Mouse (Mus musculus): Measurements from ENCODE around the gene Mrps34. TPM values are rescaled to one million over a fixed set of nuclear protein-coding genes. Genes with fewer than 3 reads are reported as not detected.

The Mrps34 gene
- total RNA-seq (2021) = 10 to 100 TPM; 74.3 to 78.9 TPM

GRCm38 (mm10) chr17:24894995-24895547 lies at the start of gene Mrps34, which contains the start of gene Eme2:
TSS of gene Mrps34 (plus strand) at chr17:24895116.
TSS of gene Eme2 (minus strand) at chr17:24895087.
- peak; percentile 72 to 84 for DNase-seq (ENCODE audit: extremely low spot score in 1 of 2, low spot score in 1 of 2)

DNA sequence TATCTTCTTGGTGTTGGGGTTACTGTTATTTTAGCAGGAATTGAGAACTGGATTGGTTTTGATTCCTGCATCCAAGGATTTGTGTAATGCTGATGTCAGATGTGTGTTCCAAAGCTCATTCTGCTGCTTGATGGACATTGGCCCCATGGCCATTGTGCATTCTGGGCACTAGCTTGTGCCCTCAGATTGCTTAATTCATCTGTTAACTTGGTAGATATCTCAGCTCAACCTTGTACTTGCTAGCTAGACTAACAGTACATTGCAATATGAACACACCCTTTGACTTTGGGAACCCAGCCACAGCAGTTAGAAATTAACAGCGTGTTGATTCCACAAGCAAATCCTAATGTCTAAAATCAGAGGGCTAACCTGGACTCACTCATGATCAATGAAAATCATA lies 47.5 kb upstream of the Mrps34 start:
- no peak for DNase-seq (ENCODE audit: extremely low spot score in 1 of 2, low spot score in 1 of 2)

DNA sequence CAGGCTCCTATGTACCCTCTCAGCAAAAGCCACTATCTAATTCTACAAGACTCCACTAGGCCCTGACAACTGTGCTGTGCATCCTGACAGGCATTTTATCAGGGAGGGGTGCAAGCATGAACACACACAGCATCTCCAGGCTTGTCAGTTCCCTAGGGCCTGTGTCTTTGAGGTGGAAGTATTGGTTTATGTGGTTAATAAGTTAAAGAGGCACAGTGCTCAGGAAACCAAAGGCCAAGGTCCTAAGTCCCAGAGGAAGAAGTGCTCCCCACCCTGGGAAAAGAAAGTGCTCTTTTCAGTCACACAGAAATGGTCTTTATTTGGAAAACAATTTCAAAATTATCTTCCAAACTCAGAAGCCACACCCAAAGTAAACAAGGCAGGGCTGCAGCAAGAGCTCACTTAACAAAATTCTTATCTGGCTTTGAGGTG lies 46.3 kb upstream of the Mrps34 start:
- no peak for DNase-seq (ENCODE audit: extremely low spot score in 1 of 2, low spot score in 1 of 2)

- DNase-seq (ENCODE audit: extremely low spot score in 1 of 2, low spot score in 1 of 2) = no peak
These were observed 45.2 kb upstream of the Mrps34 start for GRCm38 (mm10) chr17:24849733-24850064.

- peak; percentile 75 to 96 for DNase-seq (ENCODE audit: extremely low spot score in 1 of 2, low spot score in 1 of 2)
These were observed 44.7 kb upstream of the Mrps34 start, which contains the start of gene Fahd1 for GRCm38 (mm10) chr17:24850065-24850772. TSS of gene Fahd1 (minus strand) at chr17:24850364.

DNA sequence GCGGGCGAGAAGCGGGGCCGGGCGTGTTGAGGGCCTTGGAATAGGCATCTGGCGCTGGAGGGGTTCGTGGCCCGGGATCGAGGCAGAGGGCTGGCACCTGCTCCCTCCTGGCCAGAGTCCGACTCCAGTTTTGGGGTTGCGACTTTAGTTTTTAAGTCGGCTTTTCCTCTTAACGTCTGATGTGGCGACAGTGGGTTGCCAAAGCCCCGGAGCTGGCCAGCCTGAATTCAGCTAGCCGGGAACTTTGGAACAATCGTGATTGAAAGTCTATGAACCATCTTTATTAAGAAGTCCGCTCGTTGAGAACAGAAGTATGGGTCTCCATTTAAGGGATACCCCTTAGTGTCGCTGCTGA lies 44.2 kb upstream of the Mrps34 start:
- DNase-seq (ENCODE audit: extremely low spot score in 1 of 2, low spot score in 1 of 2) = no peak

- no peak for DNase-seq (ENCODE audit: extremely low spot score in 1 of 2, low spot score in 1 of 2)
These were observed 43.4 kb upstream of the Mrps34 start for GRCm38 (mm10) chr17:24851381-24852125.

GRCm38 (mm10) chr17:24855838-24856464 lies 39.0 kb upstream of the Mrps34 start:
- no peak for DNase-seq (ENCODE audit: extremely low spot score in 1 of 2, low spot score in 1 of 2)

DNA sequence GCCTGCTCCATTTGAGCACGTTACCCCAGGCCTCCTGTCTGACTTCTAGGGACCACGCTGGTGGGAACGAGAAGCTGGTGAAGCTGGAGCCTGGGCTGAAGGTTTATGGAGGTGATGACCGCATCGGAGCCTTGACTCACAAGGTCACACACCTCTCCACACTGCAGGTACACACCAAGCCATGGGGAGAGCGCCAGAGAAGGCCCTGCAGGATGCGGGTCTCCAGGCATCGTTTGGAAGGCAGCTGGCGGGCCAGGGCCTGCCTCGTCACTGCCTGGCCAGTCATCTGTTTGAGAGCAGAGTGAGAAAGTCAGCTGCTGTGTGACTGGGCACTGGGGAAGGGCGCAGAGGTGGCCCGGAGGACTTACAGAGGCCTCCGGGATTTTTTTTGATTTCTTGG lies 38.3 kb upstream of the Mrps34 start:
- no peak for DNase-seq (ENCODE audit: extremely low spot score in 1 of 2, low spot score in 1 of 2)

GRCm38 (mm10) chr17:24857831-24858470 lies 37.0 kb upstream of the Mrps34 start:
- no peak for DNase-seq (ENCODE audit: extremely low spot score in 1 of 2, low spot score in 1 of 2)

DNA sequence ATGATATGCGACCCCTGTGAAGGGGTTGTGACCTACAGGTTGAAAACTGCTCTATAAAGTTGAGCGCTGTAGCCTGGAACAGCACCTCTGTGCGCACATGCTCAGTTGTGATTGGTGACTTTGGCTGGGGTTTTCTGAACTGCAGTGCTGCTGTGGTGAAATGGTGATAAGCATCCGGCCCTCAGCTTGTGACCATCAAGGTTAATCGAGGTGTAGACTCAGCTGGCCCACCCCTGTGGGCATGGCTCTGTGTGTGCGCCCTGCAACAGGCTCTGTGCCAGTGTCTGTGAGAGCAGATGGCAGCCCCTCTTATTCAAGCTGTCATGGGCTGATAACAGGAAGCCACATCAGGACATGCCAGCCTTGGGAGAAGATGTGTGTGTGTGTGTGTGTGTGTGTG lies 35.9 kb upstream of the Mrps34 start:
- DNase-seq (ENCODE audit: extremely low spot score in 1 of 2, low spot score in 1 of 2) = peak in 1 of 2 experiments; percentile 26

GRCm38 (mm10) chr17:24860076-24860475 lies 34.8 kb upstream of the Mrps34 start:
- no peak for DNase-seq (ENCODE audit: extremely low spot score in 1 of 2, low spot score in 1 of 2)

- no peak for DNase-seq (ENCODE audit: extremely low spot score in 1 of 2, low spot score in 1 of 2)
These were observed 33.1 kb upstream of the Mrps34 start for GRCm38 (mm10) chr17:24861785-24862184.

- no peak for DNase-seq (ENCODE audit: extremely low spot score in 1 of 2, low spot score in 1 of 2)
These were observed 29.1 kb upstream of the Mrps34 start, which contains the start of gene Igfals for GRCm38 (mm10) chr17:24865776-24866175. TSS of gene Igfals (plus strand) at chr17:24865997.

GRCm38 (mm10) chr17:24867914-24868313 lies 27.0 kb upstream of the Mrps34 start:
- no peak for DNase-seq (ENCODE audit: extremely low spot score in 1 of 2, low spot score in 1 of 2)

- DNase-seq (ENCODE audit: extremely low spot score in 1 of 2, low spot score in 1 of 2) = no peak
These were observed 21.1 kb upstream of the Mrps34 start for GRCm38 (mm10) chr17:24873695-24874404.

- no peak for DNase-seq (ENCODE audit: extremely low spot score in 1 of 2, low spot score in 1 of 2)
These were observed 20.5 kb upstream of the Mrps34 start for GRCm38 (mm10) chr17:24874405-24874745.

DNA sequence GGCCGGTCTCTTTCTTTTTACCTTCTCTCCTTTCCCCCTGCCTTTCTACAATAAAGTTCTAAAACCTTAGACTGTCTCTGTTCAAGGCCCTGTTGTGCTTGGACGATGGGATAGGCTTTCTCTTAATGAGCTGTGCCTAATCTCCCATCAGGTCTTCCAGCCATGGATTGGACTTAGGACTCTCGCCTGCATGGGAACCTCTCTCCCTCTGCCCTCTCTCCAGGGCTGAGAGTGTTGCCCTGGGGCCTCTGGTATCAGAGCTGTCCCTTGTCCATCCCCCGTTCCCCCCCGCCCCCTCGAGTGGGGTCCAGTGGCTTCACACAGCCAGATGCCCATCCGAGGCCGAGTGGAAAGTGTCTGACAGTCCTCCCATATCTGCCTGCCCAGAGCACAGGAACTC lies 19.9 kb upstream of the Mrps34 start:
- DNase-seq (ENCODE audit: extremely low spot score in 1 of 2, low spot score in 1 of 2) = no peak

DNA sequence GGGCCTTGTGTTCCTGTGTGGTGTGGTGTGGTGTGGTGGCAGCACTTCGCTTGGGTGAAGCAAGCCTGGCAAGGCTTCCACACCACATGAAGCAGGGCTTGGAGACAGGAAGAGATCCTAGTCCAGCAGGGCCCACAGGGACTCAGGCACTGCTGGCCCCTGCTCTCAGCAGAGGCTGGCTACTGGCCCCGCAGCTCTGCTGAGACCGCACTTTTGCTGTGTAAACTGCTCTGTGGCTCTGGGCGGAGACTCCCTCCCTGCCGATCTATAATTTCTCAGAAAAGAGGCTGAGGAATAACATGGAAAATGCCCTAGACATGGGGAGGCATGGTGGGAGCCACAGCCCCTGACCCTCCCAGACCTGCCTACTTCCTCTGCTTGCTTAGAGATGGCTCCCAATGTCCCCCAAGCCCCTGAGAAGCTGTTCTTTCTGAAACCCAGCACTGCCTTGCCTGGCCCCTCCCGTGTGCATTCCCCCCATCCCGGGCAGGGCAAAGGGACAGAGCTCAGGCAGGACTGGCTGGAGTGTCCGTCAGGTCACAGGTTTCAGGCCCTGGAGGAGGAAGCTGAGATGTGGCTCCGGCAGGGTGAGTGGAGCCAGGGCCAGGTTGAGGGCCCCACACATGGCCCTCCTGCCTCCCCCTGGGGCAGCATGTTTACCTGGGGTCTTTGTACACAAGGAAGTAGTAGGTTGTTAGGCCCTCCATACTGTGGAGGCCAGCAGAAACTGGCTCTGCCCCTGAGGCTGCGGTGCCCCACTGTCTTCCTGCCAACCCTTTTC lies 17.4 kb upstream of the Mrps34 start:
- no peak for DNase-seq (ENCODE audit: extremely low spot score in 1 of 2, low spot score in 1 of 2)

- no peak for DNase-seq (ENCODE audit: extremely low spot score in 1 of 2, low spot score in 1 of 2)
These were observed 16.9 kb upstream of the Mrps34 start for GRCm38 (mm10) chr17:24878117-24878397.

Data from layer of hippocampus, postnatal 25 days (tissue).